12 mouse cellular contexts compared by ENCODE assay signal in the genomic region with DNA sequence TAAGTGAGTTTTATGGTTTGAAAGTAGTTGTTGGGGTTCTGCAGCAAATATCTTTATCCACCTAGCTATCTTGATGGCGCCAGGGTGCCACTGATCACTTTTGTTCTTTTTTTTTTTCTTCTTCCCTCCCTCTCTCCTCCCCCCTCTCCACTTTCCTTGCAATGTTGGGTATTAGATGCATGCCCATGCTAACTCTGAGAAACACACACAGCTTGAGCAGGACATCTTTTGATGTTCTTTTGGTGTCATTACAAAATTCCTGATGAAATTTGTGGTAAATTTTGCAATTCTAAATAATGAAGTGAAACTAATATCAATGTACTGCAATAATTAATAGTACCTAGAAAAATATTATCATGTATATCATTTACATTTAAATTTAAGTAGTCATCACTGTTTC.
"Had no signal": no experiment of that assay in that cellular context is flagged by ENCODE, and none has a peak within 500 bp of the region (broad histone marks: within the 10 kb centered on the region; RNA-seq: fewer than 3 reads in every experiment).

No protein-coding gene starts in this region.

- DNase-seq: retina, postnatal 1 day; right cerebral cortex, adult 18-20 months; right cerebral cortex, postnatal 14 days; right cerebral cortex, postnatal 25 days; right cerebral cortex, postnatal 4 days; spleen, adult 18-20 months; thymus, adult 18-20 months; thymus, adult 2 months; thymus, postnatal 14 days; thymus, postnatal 25 days; thymus, postnatal 36 days; thymus, postnatal 4 days had no signal
